Mouse (Mus musculus) hindbrain, embryonic 11.5 days (tissue): ENCODE results near the gene Vstm5. TPM values are rescaled to one million over a fixed set of nuclear protein-coding genes. Genes with fewer than 3 reads are reported as not detected.

Experiments used
- ATAC-seq: fragments of 200-750 bp; cut with Nextera tagmentation; 2 replicates; pipeline ENCODE4 v1.8.0; 2017; ENCODE audit warnings: mild to moderate bottlenecking, moderate TSS enrichment, moderate library complexity; ENCODE audit not compliant: low FRiP score
- DNase-seq: peaks from one replicate; pipeline ENCODE4 v3.0.0-alpha.2; 2015; ENCODE audit warnings: low spot score
- H3K27ac ChIP-seq: fragments of 300-500 bp; sonication (generic); 2 replicates; pipeline ENCODE4 v1.5.1; 2014; ENCODE audit warnings: mild to moderate bottlenecking, low read depth, low read length
- H3K27me3 ChIP-seq: fragments of 300-500 bp; sonication (generic); 2 replicates; pipeline ENCODE4 v1.6.1; 2014; ENCODE audit warnings: mild to moderate bottlenecking, low read length, moderate library complexity, mixed read lengths; ENCODE audit not compliant: control insufficient read depth, insufficient read depth
- H3K36me3 ChIP-seq: fragments of 300-500 bp; sonication (generic); 2 replicates; pipeline ENCODE4 v1.6.1; 2014; ENCODE audit warnings: mild to moderate bottlenecking, low read length, moderate library complexity, mixed read lengths; ENCODE audit not compliant: control insufficient read depth, insufficient read depth
- H3K4me1 ChIP-seq: fragments of 300-500 bp; sonication (generic); replicated peaks from 2 replicates; pipeline ENCODE4 v1.6.1; 2014; ENCODE audit warnings: low read length, mixed read lengths; ENCODE audit not compliant: control insufficient read depth, insufficient read depth
- H3K4me2 ChIP-seq: fragments of 300-500 bp; sonication (generic); replicated peaks from 2 replicates; pipeline ENCODE4 v1.6.1; 2014; ENCODE audit warnings: mild to moderate bottlenecking, low read depth, low read length
- H3K4me3 ChIP-seq: fragments of 300-500 bp; sonication (generic); 2 replicates; pipeline ENCODE4 v1.5.1; 2014; ENCODE audit warnings: low read depth, low read length
- H3K9ac ChIP-seq: fragments of 300-500 bp; sonication (generic); 2 replicates; pipeline ENCODE4 v1.6.1; 2014; ENCODE audit warnings: low read depth, low read length
- H3K9me3 ChIP-seq: fragments of 300-500 bp; sonication (generic); 2 replicates; pipeline ENCODE4 v1.6.1; 2016; ENCODE audit warnings: low read length; ENCODE audit not compliant: control insufficient read depth
- WGBS: fragments of 180-500 bp; shearing (Covaris S2); extraction: QIAGEN DNeasy Blood & Tissue Kit; methylation state at CpG from one replicate; pipeline ENCODE4 v1.1.7; 2014; 5-methylcytosine and 5-hydroxymethylcytosine counted together
- polyA plus RNA-seq: library from polyadenylated mRNA; unstranded; fragments of >200 nt; fragmentation: Nextera tagmentation; extraction: Ambion mirVana; gene quantifications from 2 replicates; pipeline ENCODE4 v1.2.1, GENCODE M21; 2014

The Vstm5 gene
- polyA plus RNA-seq, 1 experiment from 2014 or later: 2.1 TPM

GRCm38 (mm10) chr9:15308254-15308653 lies 69.4 kb downstream of the Vstm5 start:
- ATAC-seq (no peak), DNase-seq (no peak)
- Histone ChIP-seq H3K4me2 (no peak overlapping the region), H3K36me3 (peaks cover 13% of the 10 kb centered on the region), H3K27me3 (no peaks in the 10 kb centered on the region), H3K9ac (no peak overlapping the region), H3K4me3 (no peak overlapping the region), H3K4me1 (no peaks in the 10 kb centered on the region; the same call in 1 of the 2 replicates), H3K27ac (no peak overlapping the region), H3K9me3 (no peaks in the 10 kb centered on the region)
- 64% methylated on average over 2 of the region's 2 CpGs for WGBS

Other genes starting within 250 kb of the Vstm5 start
- gene Panx1, start 193.6 kb upstream of the Vstm5 start, polyA plus RNA-seq: 113 and 129 TPM in 2 replicates
- not detected in 2 replicates for gene Hephl1, start 126.9 kb upstream of the Vstm5 start, polyA plus RNA-seq
- 37.3 and 41.2 TPM in 2 replicates for gene Med17, start 40.9 kb downstream of the Vstm5 start, polyA plus RNA-seq
- 56.3 and 64.0 TPM in 2 replicates for gene Taf1d, start 67.2 kb downstream of the Vstm5 start, polyA plus RNA-seq
- 7.0 and 8.0 TPM in 2 replicates for gene 4931406C07Rik, start 67.4 kb downstream of the Vstm5 start, polyA plus RNA-seq
- 23.0 and 24.8 TPM in 2 replicates for gene Cep295, start 118.7 kb downstream of the Vstm5 start, polyA plus RNA-seq